Mouse (Mus musculus): Measurements from ENCODE around the gene Tmem80.

Gene Tmem80

GRCm38 (mm10) chr7:141327469-141328372 is at the start of gene Tmem80, which contains the start of gene Deaf1:
TSS of gene Tmem80 (plus strand) at chr7:141327739.
TSS of gene Deaf1 (minus strand) at chr7:141327690.
- DNase-seq (ENCODE audit: low read depth, low spot score), result peak; percentile 96

GRCm38 (mm10) chr7:141278766-141279590 is 48.6 kb upstream of the Tmem80 start, which contains the start of gene Sct:
TSS of gene Sct (minus strand) at chr7:141279133.
- DNase-seq (ENCODE audit: low read depth, low spot score), result no peak

- no peak for DNase-seq (ENCODE audit: low read depth, low spot score)
These were observed 46.1 kb upstream of the Tmem80 start for GRCm38 (mm10) chr7:141281442-141281841.

GRCm38 (mm10) chr7:141282756-141283155 is 44.8 kb upstream of the Tmem80 start:
- no peak for DNase-seq (ENCODE audit: low read depth, low spot score)

GRCm38 (mm10) chr7:141288042-141288441 is 39.5 kb upstream of the Tmem80 start:
- no peak for DNase-seq (ENCODE audit: low read depth, low spot score)

- DNase-seq (ENCODE audit: low read depth, low spot score), result no peak
These were observed 35.5 kb upstream of the Tmem80 start, which contains the start of gene Drd4 for GRCm38 (mm10) chr7:141291921-141292582. TSS of gene Drd4 (plus strand) at chr7:141292006.

GRCm38 (mm10) chr7:141292583-141293388 is 34.8 kb upstream of the Tmem80 start:
- no peak for DNase-seq (ENCODE audit: low read depth, low spot score)

GRCm38 (mm10) chr7:141293852-141294471 is 33.6 kb upstream of the Tmem80 start:
- DNase-seq (ENCODE audit: low read depth, low spot score), result no peak

- no peak for DNase-seq (ENCODE audit: low read depth, low spot score)
These were observed 33.1 kb upstream of the Tmem80 start for GRCm38 (mm10) chr7:141294479-141294878.

GRCm38 (mm10) chr7:141297926-141298650 is 29.5 kb upstream of the Tmem80 start:
- no peak for DNase-seq (ENCODE audit: low read depth, low spot score)

GRCm38 (mm10) chr7:141299175-141299574 is 28.4 kb upstream of the Tmem80 start:
- no peak for DNase-seq (ENCODE audit: low read depth, low spot score)

GRCm38 (mm10) chr7:141301386-141301785 is 26.2 kb upstream of the Tmem80 start:
- no peak for DNase-seq (ENCODE audit: low read depth, low spot score)

- DNase-seq (ENCODE audit: low read depth, low spot score), result no peak
These were observed 24.8 kb upstream of the Tmem80 start for GRCm38 (mm10) chr7:141302702-141303268.

- no peak for DNase-seq (ENCODE audit: low read depth, low spot score)
These were observed 23.0 kb upstream of the Tmem80 start for GRCm38 (mm10) chr7:141304537-141304936.

GRCm38 (mm10) chr7:141314416-141314815 is 13.1 kb upstream of the Tmem80 start:
- DNase-seq (ENCODE audit: low read depth, low spot score), result no peak

- no peak for DNase-seq (ENCODE audit: low read depth, low spot score)
These were observed 12.5 kb upstream of the Tmem80 start for GRCm38 (mm10) chr7:141315076-141315475.

- DNase-seq (ENCODE audit: low read depth, low spot score), result no peak
These were observed 11.6 kb upstream of the Tmem80 start for GRCm38 (mm10) chr7:141315974-141316373.

- DNase-seq (ENCODE audit: low read depth, low spot score), result no peak
These were observed 9.9 kb upstream of the Tmem80 start for GRCm38 (mm10) chr7:141317619-141318132.

- DNase-seq (ENCODE audit: low read depth, low spot score), result no peak
These were observed 8.1 kb upstream of the Tmem80 start for GRCm38 (mm10) chr7:141319446-141319845.

Measured in c-Kit-negative CD71-positive TER-119-positive erythroid progenitor cells, embryonic 14.5 days (primary cell).